Mouse (Mus musculus) bone marrow, adult 2 months (tissue): ENCODE data around the gene Taok1.

ENCODE experiments used
- CTCF ChIP-seq: fragments of 200-500 bp; IDR thresholded peaks from 2 replicates; pipeline ENCODE4 v1.5.1; 2011; ENCODE audit warnings: low read length, control low read depth; ENCODE audit not compliant: control insufficient read depth, insufficient read depth
- POLR2A ChIP-seq: fragments of 200-500 bp; IDR thresholded peaks from 2 replicates; pipeline ENCODE4 v1.6.1; 2011; ENCODE audit warnings: low read depth, mild to moderate bottlenecking, control low read depth, low read length, borderline replicate concordance; ENCODE audit not compliant: control insufficient read depth

GRCm38 (mm10) chr11:77503511-77503910 lies 104.1 kb downstream of the Taok1 start:
- TF ChIP-seq POLR2A, result no peak
- no peak for TF ChIP-seq CTCF
